Comparison of ENCODE assay signal across 19 mouse cellular contexts in genomic region chr6:108179087-108179486, GRCm38 (mm10). TPM values are rescaled to one million over a fixed set of nuclear protein-coding genes. Genes with fewer than 3 reads are reported as not detected.
DNase-seq lines count a peak whose midpoint lies in the region; ATAC-seq lines count a peak whose summit lies in the region.
"Had no signal": no experiment of that assay in that cellular context is flagged by ENCODE, and none has a peak within 500 bp of the region (broad histone marks: within the 10 kb centered on the region; RNA-seq: fewer than 3 reads in every experiment).

No protein-coding gene starts in this region.

- 0 out of 2 replicates have a peak, but pooled peaks cover 3% of the 10 kb centered on the region for H3K36me3 ChIP-seq in limb, embryonic 12.5 days
- peaks cover 16% of the 10 kb centered on the region for H3K36me3 ChIP-seq in limb, embryonic 10.5 days
- no peaks in the 10 kb centered on the region for H3K36me3 ChIP-seq in splenic B cell, adult 2 months (ENCODE audit: control insufficient read depth, insufficient read depth, low read length, poor library complexity, severe bottlenecking)
- H3K36me3 ChIP-seq: heart, embryonic 15.5 days had no signal

- H3K4me2 ChIP-seq in limb, embryonic 12.5 days, result no peak overlapping the region
- H3K4me2 ChIP-seq: embryonic facial prominence, embryonic 12.5 days; forebrain, embryonic 15.5 days; heart, embryonic 11.5 days; heart, embryonic 15.5 days; hindbrain, embryonic 15.5 days had no signal

- ATAC-seq in limb, embryonic 12.5 days (ENCODE audit: insufficient number of reproducible peaks, insufficient read depth, low FRiP score, low TSS enrichment, low read depth), result no peak
- ATAC-seq in megakaryocyte, adult 5-6 weeks (ENCODE audit: poor library complexity, severe bottlenecking), result peak; percentile 67
- ATAC-seq: forebrain, embryonic 15.5 days had no signal

- no peak for DNase-seq in limb, embryonic 10.5 days (ENCODE audit: low spot score)
- DNase-seq in B cell, adult 2 months, result peak; percentile 10 to 30
- peak; percentile 56 for DNase-seq in splenic B cell, adult 2 months (ENCODE audit: low read depth, low spot score)
- no peak for DNase-seq in ovary, postnatal 36 days (ENCODE audit: low spot score)
- no peak for DNase-seq in thymus, postnatal 0 days (ENCODE audit: low spot score)
- DNase-seq: adrenal gland, adult 2 months; adrenal gland, postnatal 36 days; cerebellum, adult 2 months; cerebellum, postnatal 10 days; gastrocnemius, postnatal 36 days; heart, adult 2 months; heart, postnatal 14 days had no signal

- H3K27me3 ChIP-seq in limb, embryonic 12.5 days, result no peaks in the 10 kb centered on the region
- no peaks in the 10 kb centered on the region for H3K27me3 ChIP-seq in limb, embryonic 10.5 days (ENCODE audit: low read depth, poor library complexity, severe bottlenecking)
- no peaks in the 10 kb centered on the region for H3K27me3 ChIP-seq in splenic B cell, adult 2 months (ENCODE audit: control insufficient read depth, insufficient read depth, low read length, poor library complexity, severe bottlenecking)
- H3K27me3 ChIP-seq: embryonic facial prominence, embryonic 12.5 days; forebrain, embryonic 15.5 days; heart, embryonic 15.5 days; hindbrain, embryonic 15.5 days had no signal

- H3K9me3 ChIP-seq in limb, embryonic 12.5 days, result no peaks in the 10 kb centered on the region
- no peaks in the 10 kb centered on the region for H3K9me3 ChIP-seq in limb, embryonic 10.5 days (replicated peaks)
- H3K9me3 ChIP-seq: embryonic facial prominence, embryonic 12.5 days; forebrain, embryonic 15.5 days; heart, embryonic 15.5 days; hindbrain, embryonic 15.5 days had no signal

- H3K4me1 ChIP-seq in limb, embryonic 12.5 days (replicated peaks), result no peaks in the 10 kb centered on the region
- 0 out of 2 replicates have a peak, but pooled peaks cover under 1% of the 10 kb centered on the region for H3K4me1 ChIP-seq in limb, embryonic 10.5 days
- H3K4me1 ChIP-seq: embryonic facial prominence, embryonic 12.5 days; heart, embryonic 15.5 days had no signal

- no peak overlapping the region for H3K4me3 ChIP-seq in limb, embryonic 12.5 days (replicated peaks)
- H3K4me3 ChIP-seq in limb, embryonic 10.5 days, result no peak overlapping the region
- H3K4me3 ChIP-seq: embryonic facial prominence, embryonic 12.5 days; forebrain, embryonic 15.5 days; heart, adult 2 months; heart, embryonic 15.5 days; hindbrain, embryonic 15.5 days had no signal

- WGBS in limb, embryonic 12.5 days, result 81% methylated on average over 2 of the region's 2 CpGs
- 90% methylated on average over 2 of the region's 2 CpGs for WGBS in limb, embryonic 10.5 days

- H3K9ac ChIP-seq in limb, embryonic 12.5 days (replicated peaks), result 0 out of 2 replicates have a peak overlapping the region, but pooled peaks have one; percentile 2
- H3K9ac ChIP-seq: embryonic facial prominence, embryonic 12.5 days; forebrain, embryonic 15.5 days; heart, embryonic 15.5 days; hindbrain, embryonic 15.5 days had no signal

- H3K27ac ChIP-seq in limb, embryonic 12.5 days, result no peak overlapping the region
- no peak overlapping the region for H3K27ac ChIP-seq in limb, embryonic 10.5 days
- H3K27ac ChIP-seq: embryonic facial prominence, embryonic 12.5 days; forebrain, embryonic 15.5 days; heart, adult 2 months; heart, embryonic 15.5 days; hindbrain, embryonic 15.5 days had no signal

RNA-seq across cellular contexts. Expression of gene Sumf1, which starts 6.3 kb away (rescaled TPM):
- polyA plus RNA-seq in limb, embryonic 12.5 days (2016; fragmentation: Nextera tagmentation; extraction: Ambion mirVana), result 18.4 and 18.9 TPM in 2 replicates
- 12.9 and 14.2 TPM in 2 replicates for polyA plus RNA-seq in limb, embryonic 10.5 days (2016; fragmentation: Nextera tagmentation; extraction: Ambion mirVana)
- total RNA-seq in megakaryocyte, adult 5-6 weeks (2015), result 43.7 and 48.2 TPM in 2 replicates
- total RNA-seq in megakaryocyte, adult 5-6 weeks (2017), result 44.8 and 49.1 TPM in 2 replicates
- polyA plus RNA-seq in thymus, postnatal 0 days (2015; fragmentation: Nextera tagmentation; extraction: Ambion mirVana), result 14.8 and 17.3 TPM in 2 replicates

RNA-seq across cellular contexts. Expression of gene Itpr1, which starts 33.8 kb away (rescaled TPM):
- polyA plus RNA-seq in limb, embryonic 12.5 days (2016; fragmentation: Nextera tagmentation; extraction: Ambion mirVana), result 10.4 and 11.1 TPM in 2 replicates
- polyA plus RNA-seq in limb, embryonic 10.5 days (2016; fragmentation: Nextera tagmentation; extraction: Ambion mirVana), result 8.2 and 9.8 TPM in 2 replicates
- 51.2 and 55.7 TPM in 2 replicates for total RNA-seq in megakaryocyte, adult 5-6 weeks (2015)
- total RNA-seq in megakaryocyte, adult 5-6 weeks (2017), result 127 and 135 TPM in 2 replicates
- polyA plus RNA-seq in thymus, postnatal 0 days (2015; fragmentation: Nextera tagmentation; extraction: Ambion mirVana), result 12.1 and 18.0 TPM in 2 replicates

Comparison
In these comparisons a context has a peak if more than half of its experiments do, and no peak if none do; other contexts are left out.
1. DNase-seq: peak in B cell, adult 2 months (2 of 2) and splenic B cell, adult 2 months (single experiment); none in limb, embryonic 10.5 days (single experiment), ovary, postnatal 36 days (single experiment) and thymus, postnatal 0 days (single experiment).